Mouse (Mus musculus): ENCODE results near the gene Clstn1. TPM values are rescaled to one million over a fixed set of nuclear protein-coding genes. Genes with fewer than 3 reads are reported as not detected.

The Clstn1 gene
- polyA plus RNA-seq, 1 experiment: 324 TPM

- DNase-seq: no peak
- WGBS: 83% methylated on average over 12 of the region's 12 CpGs
- Histone ChIP-seq H3K4me1 (ENCODE audit: control insufficient read depth, insufficient read depth, low read length) (no peaks in the 10 kb centered on the region; the same call in 1 of the 2 replicates), H3K4me3 (replicated peaks; ENCODE audit: insufficient read depth, low read depth, low read length) (no peak overlapping the region), H3K27me3 (ENCODE audit: control insufficient read depth, insufficient read depth, low read length) (no peaks in the 10 kb centered on the region), H3K27ac (ENCODE audit: insufficient read depth, low read length) (no peak overlapping the region)
- no peak for TF ChIP-seq CTCF (IDR thresholded peaks at IDR 0.05; ENCODE audit: borderline replicate concordance, insufficient read depth, low read depth, low read length)
- no peak for TF ChIP-seq POLR2A (IDR thresholded peaks at IDR 0.05; ENCODE audit: borderline replicate concordance, insufficient read depth, low read length)
Observed at GRCm38 (mm10) chr4:149689822-149690700, 103.8 kb downstream of the Clstn1 start.

- Histone ChIP-seq H3K27me3 (ENCODE audit: control insufficient read depth, insufficient read depth, low read length) (no peaks in the 10 kb centered on the region), H3K4me1 (ENCODE audit: control insufficient read depth, insufficient read depth, low read length) (no peaks in the 10 kb centered on the region; the same call in 1 of the 2 replicates), H3K27ac (ENCODE audit: insufficient read depth, low read length) (no peak overlapping the region), H3K4me3 (replicated peaks; ENCODE audit: insufficient read depth, low read depth, low read length) (no peak overlapping the region)
- 86% methylated on average over 8 of the region's 8 CpGs for WGBS
- no peak for DNase-seq
- TF ChIP-seq CTCF (IDR thresholded peaks at IDR 0.05; ENCODE audit: borderline replicate concordance, insufficient read depth, low read depth, low read length): no peak
- TF ChIP-seq POLR2A (IDR thresholded peaks at IDR 0.05; ENCODE audit: borderline replicate concordance, insufficient read depth, low read length): no peak
Observed at GRCm38 (mm10) chr4:149690828-149691280, 104.6 kb downstream of the Clstn1 start.

DNA sequence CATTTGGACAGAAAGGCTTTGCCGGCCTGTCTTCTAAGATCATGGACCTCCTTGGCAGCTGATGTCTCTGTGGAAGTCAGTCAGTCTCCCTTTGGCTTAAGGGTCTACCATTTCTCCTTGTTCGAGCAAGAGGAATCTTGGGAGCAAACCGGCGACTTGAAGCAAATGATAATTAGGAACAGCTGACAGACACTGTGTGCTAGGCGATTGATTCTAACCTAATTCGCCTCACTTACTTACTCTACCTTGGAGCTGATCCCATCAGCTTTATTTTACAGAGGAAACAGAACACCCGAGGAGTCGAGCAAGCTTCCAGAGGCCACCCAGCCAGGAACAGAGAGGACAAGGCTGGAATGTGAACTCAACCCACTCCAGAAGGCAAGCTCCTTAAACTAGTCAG is 105.1 kb downstream of the Clstn1 start:
- Histone ChIP-seq H3K27ac (ENCODE audit: insufficient read depth, low read length) (no peak overlapping the region), H3K4me3 (replicated peaks; ENCODE audit: insufficient read depth, low read depth, low read length) (no peak overlapping the region), H3K27me3 (ENCODE audit: control insufficient read depth, insufficient read depth, low read length) (no peaks in the 10 kb centered on the region), H3K4me1 (ENCODE audit: control insufficient read depth, insufficient read depth, low read length) (no peaks in the 10 kb centered on the region; the same call in 1 of the 2 replicates)
- WGBS: 61% methylated on average over 8 of the region's 8 CpGs
- TF ChIP-seq CTCF (IDR thresholded peaks at IDR 0.05; ENCODE audit: borderline replicate concordance, insufficient read depth, low read depth, low read length) (no peak), POLR2A (IDR thresholded peaks at IDR 0.05; ENCODE audit: borderline replicate concordance, insufficient read depth, low read length) (no peak)
- no peak for DNase-seq

GRCm38 (mm10) chr4:149696189-149696971 is 110.1 kb downstream of the Clstn1 start:
- WGBS: 52% methylated on average over 16 of the region's 16 CpGs
- Histone ChIP-seq H3K4me1 (ENCODE audit: control insufficient read depth, insufficient read depth, low read length) (no peaks in the 10 kb centered on the region; the same call in 1 of the 2 replicates), H3K27me3 (ENCODE audit: control insufficient read depth, insufficient read depth, low read length) (no peaks in the 10 kb centered on the region), H3K27ac (ENCODE audit: insufficient read depth, low read length) (no peak overlapping the region), H3K4me3 (replicated peaks; ENCODE audit: insufficient read depth, low read depth, low read length) (no peak overlapping the region)
- TF ChIP-seq CTCF (IDR thresholded peaks at IDR 0.05; ENCODE audit: borderline replicate concordance, insufficient read depth, low read depth, low read length) (no peak), POLR2A (IDR thresholded peaks at IDR 0.05; ENCODE audit: borderline replicate concordance, insufficient read depth, low read length) (no peak)
- DNase-seq: no peak

- TF ChIP-seq CTCF (IDR thresholded peaks at IDR 0.05; ENCODE audit: borderline replicate concordance, insufficient read depth, low read depth, low read length): no peak
- TF ChIP-seq POLR2A (IDR thresholded peaks at IDR 0.05; ENCODE audit: borderline replicate concordance, insufficient read depth, low read length): no peak
- 34% methylated on average over 15 of the region's 15 CpGs for WGBS
- Histone ChIP-seq H3K4me1 (ENCODE audit: control insufficient read depth, insufficient read depth, low read length) (no peaks in the 10 kb centered on the region; the same call in 1 of the 2 replicates), H3K27ac (ENCODE audit: insufficient read depth, low read length) (no peak overlapping the region), H3K4me3 (replicated peaks; ENCODE audit: insufficient read depth, low read depth, low read length) (peak overlapping the region; percentile 47), H3K27me3 (ENCODE audit: control insufficient read depth, insufficient read depth, low read length) (no peaks in the 10 kb centered on the region)
- DNase-seq: no peak
Observed at GRCm38 (mm10) chr4:149697506-149698196, 111.4 kb downstream of the Clstn1 start.

DNA sequence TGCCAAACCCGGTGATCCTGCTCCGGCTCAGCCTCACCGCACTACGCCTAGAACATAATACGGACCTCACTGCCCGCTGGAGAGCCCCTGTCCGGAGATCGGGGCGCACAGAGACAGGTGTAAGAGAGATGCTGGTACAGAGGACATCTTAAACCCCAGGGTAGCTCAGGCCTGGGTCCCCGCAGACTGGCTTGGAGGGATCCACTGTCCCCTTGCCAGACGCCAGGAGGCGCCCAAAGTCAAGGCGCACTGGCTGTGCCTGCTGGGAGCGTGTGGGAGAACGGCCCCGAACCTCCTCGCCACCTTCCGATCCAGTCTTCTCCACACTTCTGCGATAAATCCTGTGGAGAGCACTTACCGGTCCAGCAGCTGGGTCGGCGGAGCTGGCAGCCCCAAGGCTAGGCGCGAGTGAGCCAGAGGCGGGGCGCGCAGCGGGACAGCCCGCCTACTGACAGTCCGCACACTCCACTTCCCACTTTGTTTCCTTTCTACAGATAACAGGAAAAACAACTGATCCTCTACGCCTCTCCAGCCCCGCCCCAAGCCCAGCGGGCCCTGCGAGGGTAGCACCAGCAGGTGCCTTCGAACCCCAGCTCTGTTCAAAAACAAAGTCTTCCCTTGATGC is 112.0 kb downstream of the Clstn1 start:
- 4% methylated on average over 35 of the region's 35 CpGs for WGBS
- Histone ChIP-seq H3K4me3 (replicated peaks; ENCODE audit: insufficient read depth, low read depth, low read length) (peak overlapping the region; percentile 47), H3K4me1 (ENCODE audit: control insufficient read depth, insufficient read depth, low read length) (no peaks in the 10 kb centered on the region; the same call in 1 of the 2 replicates), H3K27me3 (ENCODE audit: control insufficient read depth, insufficient read depth, low read length) (no peaks in the 10 kb centered on the region), H3K27ac (ENCODE audit: insufficient read depth, low read length) (no peak overlapping the region)
- DNase-seq: peak; percentile 51 to 57
- TF ChIP-seq CTCF (IDR thresholded peaks at IDR 0.05; ENCODE audit: borderline replicate concordance, insufficient read depth, low read depth, low read length): peak; percentile 63
- no peak for TF ChIP-seq POLR2A (IDR thresholded peaks at IDR 0.05; ENCODE audit: borderline replicate concordance, insufficient read depth, low read length)

Other genes with a start within 250 kb of the Clstn1 start
- gene Ube4b, start 159.7 kb upstream of the Clstn1 start, polyA plus RNA-seq (2012; rRNA removed): 123 and 132 TPM in 2 replicates
- 0.54 and 0.74 TPM in 2 replicates for gene Rbp7, start 131.5 kb upstream of the Clstn1 start, polyA plus RNA-seq (2012; rRNA removed)
- gene Tmem274, start 109.1 kb upstream of the Clstn1 start, polyA plus RNA-seq (2012; rRNA removed): 0.41 and 0.51 TPM in 2 replicates
- 11.2 and 11.6 TPM in 2 replicates for gene Nmnat1, start 101.3 kb upstream of the Clstn1 start, polyA plus RNA-seq (2012; rRNA removed)
- gene Lzic, start 101.2 kb upstream of the Clstn1 start, polyA plus RNA-seq (2012; rRNA removed): 14.2 and 15.3 TPM in 2 replicates
- gene Ctnnbip1, start 68.2 kb upstream of the Clstn1 start, polyA plus RNA-seq (2012; rRNA removed): 33.3 and 34.6 TPM in 2 replicates
- 8.3 and 8.6 TPM in 2 replicates for gene Pik3cd, start 116.1 kb downstream of the Clstn1 start, polyA plus RNA-seq (2012; rRNA removed)
- 146 and 171 TPM in 2 replicates for gene Tmem201, start 151.6 kb downstream of the Clstn1 start, polyA plus RNA-seq (2012; rRNA removed)
- gene Slc25a33, start 187.8 kb downstream of the Clstn1 start, polyA plus RNA-seq (2012; rRNA removed): 73.4 and 77.0 TPM in 2 replicates

Data from cerebellum, adult 2 months (tissue).